Mouse (Mus musculus): ENCODE results near the gene Zfp385a.

- no peak for TF ChIP-seq CTCF (IDR thresholded peaks at IDR 0.05; ENCODE audit: extremely low read depth, insufficient read depth, insufficient read length, insufficient replicate concordance)
- no peak for TF ChIP-seq POLR2A (IDR thresholded peaks at IDR 0.05; ENCODE audit: low read depth, low read length)
These were observed 35.8 kb downstream of the Zfp385a start for GRCm38 (mm10) chr15:103303916-103304615.
